Mouse (Mus musculus) olfactory bulb, adult 2 months (tissue): ENCODE data around the gene Unc119b.

Source experiments
- CTCF ChIP-seq: fragments of 200-500 bp; IDR thresholded peaks from 2 replicates; pipeline ENCODE4 v1.5.1; 2012; ENCODE audit warnings: low read depth, mild to moderate bottlenecking, low read length, moderate library complexity; ENCODE audit not compliant: insufficient read depth
- POLR2A ChIP-seq: fragments of 200-500 bp; IDR thresholded peaks from 2 replicates; pipeline ENCODE4 v1.6.1; 2012; ENCODE audit warnings: mild to moderate bottlenecking, low read depth, low read length, moderate library complexity; ENCODE audit not compliant: insufficient read depth

DNA sequence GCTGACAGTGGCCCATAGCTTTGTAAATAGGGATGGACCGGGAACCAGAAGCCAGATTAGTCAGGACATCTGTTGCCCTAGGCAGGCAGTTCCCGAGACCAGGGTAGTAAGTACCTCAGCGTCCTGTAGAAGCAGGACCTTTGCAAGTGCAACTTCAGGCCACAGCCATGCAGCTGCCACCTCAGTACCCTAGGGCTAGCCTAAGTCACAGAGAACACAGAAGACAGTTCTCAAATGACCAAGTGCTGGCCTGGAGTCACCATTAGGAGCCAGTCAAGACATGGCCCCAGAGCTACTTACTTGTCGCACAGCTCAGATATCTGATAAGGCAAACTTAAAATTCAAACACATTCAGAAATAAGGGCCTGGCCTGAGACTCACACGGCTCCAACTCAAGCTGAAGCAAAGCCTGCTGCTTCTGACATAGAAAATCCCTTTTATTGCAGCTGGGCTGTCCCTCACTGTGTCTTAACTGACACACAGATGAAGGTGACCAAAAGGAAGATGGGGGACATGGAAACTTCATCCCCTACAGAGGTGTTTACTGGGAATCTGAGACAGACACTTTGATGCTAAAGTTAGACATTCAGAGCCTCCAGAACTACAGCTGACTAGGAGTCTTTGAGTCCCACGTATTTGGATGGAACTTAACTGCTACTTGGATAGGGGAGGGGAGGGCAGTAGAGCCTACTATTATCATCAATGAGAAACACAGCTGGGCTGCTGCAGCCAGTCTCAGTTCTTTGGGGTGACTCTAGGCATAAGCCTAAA lies 11.4 kb upstream of the Unc119b start:
- no peak for TF ChIP-seq CTCF
- no peak for TF ChIP-seq POLR2A
